Mouse (Mus musculus) midbrain, embryonic 12.5 days (tissue): ENCODE measurements around the gene Rab11fip5. TPM values are rescaled to one million over a fixed set of nuclear protein-coding genes. Genes with fewer than 3 reads are reported as not detected.

Experiments
- ATAC-seq: fragments of 200-750 bp; cut with Nextera tagmentation; 2 replicates; pipeline ENCODE4 v1.8.0; 2017; ENCODE audit warnings: low read depth, moderate TSS enrichment, moderate library complexity; ENCODE audit not compliant: low FRiP score
- H3K27ac ChIP-seq: fragments of 300-500 bp; sonication (generic); replicated peaks from 2 replicates; pipeline ENCODE4 v1.5.1; 2016; ENCODE audit warnings: mild to moderate bottlenecking
- H3K27me3 ChIP-seq: fragments of 300-500 bp; sonication (generic); 2 replicates; pipeline ENCODE4 v1.6.1; 2016; ENCODE audit warnings: mild to moderate bottlenecking
- H3K36me3 ChIP-seq: fragments of 300-500 bp; sonication (generic); 2 replicates; pipeline ENCODE4 v1.6.1; 2016
- H3K4me1 ChIP-seq: fragments of 300-500 bp; sonication (generic); 2 replicates; pipeline ENCODE4 v1.6.1; 2016
- H3K4me2 ChIP-seq: fragments of 300-500 bp; sonication (generic); replicated peaks from 2 replicates; pipeline ENCODE4 v1.6.1; 2016; ENCODE audit warnings: mild to moderate bottlenecking, moderate library complexity
- H3K4me3 ChIP-seq: fragments of 300-500 bp; sonication (generic); 2 replicates; pipeline ENCODE4 v1.5.1; 2016; ENCODE audit warnings: mild to moderate bottlenecking
- H3K9ac ChIP-seq: fragments of 300-500 bp; sonication (generic); replicated peaks from 2 replicates; pipeline ENCODE4 v1.6.1; 2016; ENCODE audit warnings: mild to moderate bottlenecking, moderate library complexity
- H3K9me3 ChIP-seq: fragments of 300-500 bp; sonication (generic); 2 replicates; pipeline ENCODE4 v1.6.1; 2016; ENCODE audit warnings: mild to moderate bottlenecking
- WGBS: fragments of 180-500 bp; shearing (Covaris S2); methylation state at CpG from one replicate; pipeline ENCODE4 v1.1.7; 2016; 5-methylcytosine and 5-hydroxymethylcytosine counted together
- microRNA-seq: library from miRNA; unstranded; fragments of <30 nt; microRNA quantifications from one replicate; pipeline ENCODE4, GENCODE M21; 2017
- polyA plus RNA-seq: library from polyadenylated mRNA; unstranded; fragments of >200 nt; fragmentation: Nextera tagmentation; extraction: Ambion mirVana; gene quantifications from 2 replicates; pipeline ENCODE4 v1.2.1, GENCODE M21; 2016

Gene Rab11fip5
- polyA plus RNA-seq, 1 experiment from 2014 or later, result 9.7 TPM

- no peak overlapping the region for H3K9ac ChIP-seq
- H3K27me3 ChIP-seq, result no peaks in the 10 kb centered on the region
- no peak for ATAC-seq
- H3K27ac ChIP-seq, result peak overlapping the region; percentile 61; the same call in 1 of the 2 replicates
- no peak overlapping the region for H3K4me3 ChIP-seq
- peaks cover 26% of the 10 kb centered on the region for H3K4me1 ChIP-seq
- no peak overlapping the region for H3K4me2 ChIP-seq
- 59% methylated on average over 5 of the region's 5 CpGs for WGBS
- no peaks in the 10 kb centered on the region for H3K36me3 ChIP-seq
- no peaks in the 10 kb centered on the region for H3K9me3 ChIP-seq
Observed at GRCm38 (mm10) chr6:85294004-85294379, 80.4 kb downstream of the Rab11fip5 start.

GRCm38 (mm10) chr6:85293255-85294003 is 81.0 kb downstream of the Rab11fip5 start:
- no peak overlapping the region for H3K4me2 ChIP-seq
- H3K36me3 ChIP-seq, result no peaks in the 10 kb centered on the region
- H3K9me3 ChIP-seq, result no peaks in the 10 kb centered on the region
- no peak overlapping the region for H3K9ac ChIP-seq
- H3K27me3 ChIP-seq, result no peaks in the 10 kb centered on the region
- WGBS, result 47% methylated on average over 10 of the region's 10 CpGs
- peak overlapping the region; percentile 61 for H3K27ac ChIP-seq
- H3K4me1 ChIP-seq, result peaks cover 26% of the 10 kb centered on the region
- no peak overlapping the region for H3K4me3 ChIP-seq
- ATAC-seq, result peak; percentile 60

- ATAC-seq, result no peak
- no peak overlapping the region for H3K9ac ChIP-seq
- WGBS, result 92% methylated on average over 16 of the region's 16 CpGs
- no peak overlapping the region for H3K4me2 ChIP-seq
- no peaks in the 10 kb centered on the region for H3K36me3 ChIP-seq
- no peaks in the 10 kb centered on the region for H3K9me3 ChIP-seq
- H3K27me3 ChIP-seq, result no peaks in the 10 kb centered on the region
- H3K4me3 ChIP-seq, result no peak overlapping the region
- peaks cover 26% of the 10 kb centered on the region for H3K4me1 ChIP-seq
- no peak overlapping the region for H3K27ac ChIP-seq
Observed at GRCm38 (mm10) chr6:85290869-85291824, 83.3 kb downstream of the Rab11fip5 start.

- H3K4me2 ChIP-seq, result no peak overlapping the region
- ATAC-seq, result no peak
- no peaks in the 10 kb centered on the region for H3K9me3 ChIP-seq
- 85% methylated on average over 4 of the region's 4 CpGs for WGBS
- H3K27me3 ChIP-seq, result no peaks in the 10 kb centered on the region
- H3K4me3 ChIP-seq, result no peak overlapping the region
- peaks cover 4% of the 10 kb centered on the region; the same call in 1 of the 2 replicates for H3K4me1 ChIP-seq
- H3K9ac ChIP-seq, result no peak overlapping the region
- no peaks in the 10 kb centered on the region for H3K36me3 ChIP-seq
- no peak overlapping the region for H3K27ac ChIP-seq
Observed at GRCm38 (mm10) chr6:85288193-85288857, 86.1 kb downstream of the Rab11fip5 start.

GRCm38 (mm10) chr6:85286283-85287047 is 88.0 kb downstream of the Rab11fip5 start:
- Histone ChIP-seq H3K36me3 (no peaks in the 10 kb centered on the region), H3K9me3 (no peaks in the 10 kb centered on the region)
- 85% methylated on average over 13 of the region's 13 CpGs for WGBS

More at GRCm38 (mm10) chr6:85286283-85287047, 88.0 kb downstream of the Rab11fip5 start:
- H3K27ac ChIP-seq, result no peak overlapping the region
- no peaks in the 10 kb centered on the region for H3K4me1 ChIP-seq
- H3K4me2 ChIP-seq, result no peak overlapping the region
- no peak overlapping the region for H3K9ac ChIP-seq
- H3K4me3 ChIP-seq, result no peak overlapping the region
- no peaks in the 10 kb centered on the region for H3K27me3 ChIP-seq
- no peak for ATAC-seq

Small RNA genes within 50 kb of the gene (microRNA-seq; reads per million reads assigned to microRNA genes)
- gene Mir705, result not detected

Other genes with a start within 250 kb of the Rab11fip5 start
- gene Spr, start 236.9 kb downstream of the Rab11fip5 start, polyA plus RNA-seq, result 24.6 and 33.4 TPM in 2 replicates
- 3.3 and 7.9 TPM in 2 replicates for gene Emx1, start 187.2 kb downstream of the Rab11fip5 start, polyA plus RNA-seq
- gene Sfxn5, start 41.2 kb downstream of the Rab11fip5 start, polyA plus RNA-seq, result 8.2 and 9.5 TPM in 2 replicates
- gene Noto, start 49.3 kb upstream of the Rab11fip5 start, polyA plus RNA-seq, result not detected in 2 replicates
- 51.4 and 54.8 TPM in 2 replicates for gene Smyd5, start 57.4 kb upstream of the Rab11fip5 start, polyA plus RNA-seq
- 574 and 582 TPM in 2 replicates for gene Cct7, start 76.9 kb upstream of the Rab11fip5 start, polyA plus RNA-seq
- 29.4 and 31.6 TPM in 2 replicates for gene Pradc1, start 77.3 kb upstream of the Rab11fip5 start, polyA plus RNA-seq
- gene Fbxo41, start 128.4 kb upstream of the Rab11fip5 start, polyA plus RNA-seq, result 2.4 and 3.1 TPM in 2 replicates
- not detected in 2 replicates for gene Egr4, start 139.0 kb upstream of the Rab11fip5 start, polyA plus RNA-seq
- gene Alms1, start 212.9 kb upstream of the Rab11fip5 start, polyA plus RNA-seq, result 10.3 and 11.4 TPM in 2 replicates